Comparison of ENCODE assay signal across 21 mouse cellular contexts in the genomic region with DNA sequence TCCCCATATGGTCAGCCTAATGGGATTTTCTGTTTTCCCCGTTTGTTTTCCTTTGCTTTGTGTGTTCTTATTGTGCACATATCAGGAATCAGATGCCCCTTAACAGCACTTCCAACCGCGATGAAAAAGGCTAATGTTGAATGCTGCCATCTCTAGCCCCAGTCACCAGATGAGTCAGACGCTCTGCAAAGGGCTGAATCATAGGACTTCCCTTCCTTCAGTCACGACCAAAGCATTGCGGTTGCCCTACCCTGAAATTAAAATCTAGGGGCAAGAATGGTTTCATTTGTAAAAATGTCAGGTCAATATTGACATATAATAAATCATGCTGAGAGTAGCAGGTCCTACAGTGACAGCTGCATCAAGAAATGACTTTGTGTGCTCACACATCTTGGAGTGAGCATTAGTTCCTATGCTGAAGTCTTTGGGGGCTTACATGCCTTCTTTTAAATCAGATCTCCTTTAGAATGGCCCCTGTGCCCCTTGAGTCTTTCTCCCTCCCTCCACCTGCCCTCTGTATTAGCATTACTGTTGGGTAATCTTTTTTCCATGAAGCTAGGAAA.
A peak's percentile ranks its signal among the peaks of the same experiment; 100 is the strongest.
DNase-seq lines count a peak whose midpoint lies in the region; ATAC-seq lines count a peak whose summit lies in the region.
"Had no signal": no experiment of that assay in that cellular context is flagged by ENCODE, and none has a peak within 500 bp of the region (broad histone marks: within the 10 kb centered on the region; RNA-seq: fewer than 3 reads in every experiment).

No protein-coding gene starts in this region.

- H3K4me1 ChIP-seq in intestine, embryonic 15.5 days (replicated peaks) = no peaks in the 10 kb centered on the region
- H3K4me1 ChIP-seq in stomach, embryonic 16.5 days (ENCODE audit: control insufficient read depth, insufficient read depth, low read length) = no peaks in the 10 kb centered on the region
- H3K4me1 ChIP-seq: embryonic facial prominence, embryonic 12.5 days; heart, embryonic 13.5 days; limb, embryonic 15.5 days; midbrain, embryonic 10.5 days; neural tube, embryonic 13.5 days had no signal

- no peaks in the 10 kb centered on the region for H3K27me3 ChIP-seq in intestine, embryonic 15.5 days (replicated peaks)
- H3K27me3 ChIP-seq in stomach, embryonic 16.5 days (ENCODE audit: control insufficient read depth, insufficient read depth, low read length) = no peaks in the 10 kb centered on the region
- H3K27me3 ChIP-seq: embryonic facial prominence, embryonic 12.5 days; heart, embryonic 13.5 days; limb, embryonic 15.5 days; neural tube, embryonic 13.5 days had no signal

- H3K9me3 ChIP-seq in intestine, embryonic 15.5 days = no peaks in the 10 kb centered on the region
- no peaks in the 10 kb centered on the region for H3K9me3 ChIP-seq in stomach, embryonic 16.5 days (replicated peaks; ENCODE audit: control insufficient read depth, low read length)
- H3K9me3 ChIP-seq: embryonic facial prominence, embryonic 12.5 days; heart, embryonic 13.5 days; limb, embryonic 15.5 days; midbrain, embryonic 10.5 days; neural tube, embryonic 13.5 days had no signal

- H3K4me3 ChIP-seq in intestine, embryonic 15.5 days (replicated peaks) = no peak overlapping the region
- no peak overlapping the region for H3K4me3 ChIP-seq in stomach, embryonic 16.5 days (replicated peaks; ENCODE audit: low read length)
- H3K4me3 ChIP-seq: embryonic facial prominence, embryonic 12.5 days; heart, embryonic 13.5 days; limb, embryonic 15.5 days; midbrain, embryonic 10.5 days; neural tube, embryonic 13.5 days had no signal

- WGBS in intestine, embryonic 15.5 days = 62% methylated on average over 6 of the region's 6 CpGs
- 58% methylated on average over 6 of the region's 6 CpGs for WGBS in stomach, embryonic 16.5 days

- DNase-seq in adrenal gland, postnatal 14 days = peak; percentile 5
- DNase-seq in adrenal gland, adult (ENCODE audit: inconsistent age in 2 of 2, low spot score in 1 of 2) = no peak
- peak; percentile 63 for DNase-seq in NIH3T3 (ENCODE audit: low read depth)
- no peak for DNase-seq in heart, adult 11 months
- no peak for DNase-seq in cerebellum, postnatal 36 days
- DNase-seq in cerebellum, adult 8-10 months = no peak
- DNase-seq: B cell, adult 2 months; cerebellum, adult 11 months; heart, postnatal 4 days; kidney, postnatal 4 days; lung, postnatal 10 days; right cerebral cortex, postnatal 25 days; thymus, adult 2 months had no signal

- no peaks in the 10 kb centered on the region for H3K36me3 ChIP-seq in intestine, embryonic 15.5 days
- no peaks in the 10 kb centered on the region for H3K36me3 ChIP-seq in stomach, embryonic 16.5 days (ENCODE audit: control insufficient read depth, insufficient read depth, low read length)
- H3K36me3 ChIP-seq: embryonic facial prominence, embryonic 12.5 days; heart, embryonic 13.5 days; limb, embryonic 15.5 days; midbrain, embryonic 10.5 days; neural tube, embryonic 13.5 days had no signal

- no peak overlapping the region for H3K4me2 ChIP-seq in intestine, embryonic 15.5 days (replicated peaks)
- no peak overlapping the region for H3K4me2 ChIP-seq in stomach, embryonic 16.5 days (ENCODE audit: low read depth, low read length)
- H3K4me2 ChIP-seq: embryonic facial prominence, embryonic 12.5 days; heart, embryonic 13.5 days; limb, embryonic 15.5 days; neural tube, embryonic 13.5 days had no signal

- peak; percentile 75 for ATAC-seq in intestine, embryonic 15.5 days
- peak; percentile 96 for ATAC-seq in stomach, embryonic 16.5 days (ENCODE audit: insufficient read depth, low FRiP score)
- ATAC-seq: hindbrain, postnatal 0 days had no signal

- H3K27ac ChIP-seq in intestine, embryonic 15.5 days = no peak overlapping the region
- H3K27ac ChIP-seq in stomach, embryonic 16.5 days (ENCODE audit: low read length) = no peak overlapping the region
- H3K27ac ChIP-seq: embryonic facial prominence, embryonic 12.5 days; heart, embryonic 13.5 days; hindbrain, postnatal 0 days; limb, embryonic 15.5 days; midbrain, embryonic 10.5 days; neural tube, embryonic 13.5 days had no signal

- no peak overlapping the region for H3K9ac ChIP-seq in intestine, embryonic 15.5 days
- H3K9ac ChIP-seq in stomach, embryonic 16.5 days (ENCODE audit: low read length) = no peak overlapping the region
- H3K9ac ChIP-seq: embryonic facial prominence, embryonic 12.5 days; heart, embryonic 13.5 days; limb, embryonic 15.5 days; neural tube, embryonic 13.5 days had no signal

Comparison
In these comparisons a context has a peak if more than half of its experiments do, and no peak if none do; other contexts are left out.
1. DNase-seq: peak in adrenal gland, postnatal 14 days (single experiment) and NIH3T3 (single experiment); none in adrenal gland, adult (0 of 2), heart, adult 11 months (single experiment), cerebellum, postnatal 36 days (0 of 2) and cerebellum, adult 8-10 months (single experiment).